Mouse (Mus musculus): Measurements from ENCODE around the gene Lrrc8b. TPM values are rescaled to one million over a fixed set of nuclear protein-coding genes. Genes with fewer than 3 reads are reported as not detected.

Lrrc8b gene
- polyA plus RNA-seq, 1 experiment from 2014 or later, result 3.7 TPM

GRCm38 (mm10) chr5:105484247-105484646 lies 68.7 kb downstream of the Lrrc8b start:
- H3K4me2 ChIP-seq, result no peak overlapping the region
- peaks cover 12% of the 10 kb centered on the region for H3K36me3 ChIP-seq
- 0 out of 2 replicates have a peak, but pooled peaks cover 3% of the 10 kb centered on the region for H3K27me3 ChIP-seq
- no peak overlapping the region for H3K4me3 ChIP-seq (replicated peaks)
- 0 out of 2 replicates have a peak, but pooled peaks cover 3% of the 10 kb centered on the region for H3K9me3 ChIP-seq
- no peaks in the 10 kb centered on the region for H3K4me1 ChIP-seq (replicated peaks)
- no peak overlapping the region for H3K27ac ChIP-seq
- ATAC-seq (ENCODE audit: insufficient number of reproducible peaks, insufficient read depth, low FRiP score, low TSS enrichment, low read depth), result no peak
- no peak overlapping the region for H3K9ac ChIP-seq (replicated peaks)
- WGBS, result 87% methylated on average over 6 of the region's 6 CpGs

GRCm38 (mm10) chr5:105484891-105485290 lies 69.3 kb downstream of the Lrrc8b start:
- Histone ChIP-seq H3K27me3 (0 out of 2 replicates have a peak, but pooled peaks cover 3% of the 10 kb centered on the region), H3K9me3 (0 out of 2 replicates have a peak, but pooled peaks cover 3% of the 10 kb centered on the region), H3K27ac (no peak overlapping the region), H3K4me1 (replicated peaks) (no peaks in the 10 kb centered on the region), H3K36me3 (peaks cover 8% of the 10 kb centered on the region), H3K4me3 (replicated peaks) (no peak overlapping the region), H3K4me2 (no peak overlapping the region), H3K9ac (replicated peaks) (no peak overlapping the region)
- 96% methylated on average over 14 of the region's 14 CpGs for WGBS
- ATAC-seq (ENCODE audit: insufficient number of reproducible peaks, insufficient read depth, low FRiP score, low TSS enrichment, low read depth), result no peak

- no peaks in the 10 kb centered on the region for H3K27me3 ChIP-seq
- no peak overlapping the region for H3K27ac ChIP-seq
- no peaks in the 10 kb centered on the region for H3K9me3 ChIP-seq
- H3K9ac ChIP-seq (replicated peaks), result no peak overlapping the region
- H3K4me3 ChIP-seq (replicated peaks), result no peak overlapping the region
- WGBS, result 86% methylated on average over 5 of the region's 5 CpGs
- H3K4me1 ChIP-seq (replicated peaks), result peaks cover 29% of the 10 kb centered on the region
- no peak for ATAC-seq (ENCODE audit: insufficient number of reproducible peaks, insufficient read depth, low FRiP score, low TSS enrichment, low read depth)
- H3K36me3 ChIP-seq, result no peaks in the 10 kb centered on the region
- no peak overlapping the region for H3K4me2 ChIP-seq
These were observed 74.6 kb downstream of the Lrrc8b start for GRCm38 (mm10) chr5:105490211-105490610.

GRCm38 (mm10) chr5:105491389-105491788 lies 75.8 kb downstream of the Lrrc8b start:
- Histone ChIP-seq H3K4me3 (replicated peaks) (no peak overlapping the region), H3K4me2 (no peak overlapping the region), H3K9me3 (no peaks in the 10 kb centered on the region), H3K27me3 (0 out of 2 replicates have a peak, but pooled peaks cover 6% of the 10 kb centered on the region), H3K4me1 (replicated peaks) (peaks cover 37% of the 10 kb centered on the region), H3K9ac (replicated peaks) (no peak overlapping the region), H3K36me3 (no peaks in the 10 kb centered on the region), H3K27ac (no peak overlapping the region)
- ATAC-seq (ENCODE audit: insufficient number of reproducible peaks, insufficient read depth, low FRiP score, low TSS enrichment, low read depth), result peak; percentile 52; the same call in 1 of the 2 replicates
- 65% methylated on average over 4 of the region's 4 CpGs for WGBS

GRCm38 (mm10) chr5:105492367-105493246 lies 77.0 kb downstream of the Lrrc8b start:
- Histone ChIP-seq H3K27ac (peak overlapping the region; percentile 46; the same call in 1 of the 2 replicates), H3K9me3 (no peaks in the 10 kb centered on the region), H3K4me1 (replicated peaks) (peaks cover 37% of the 10 kb centered on the region), H3K4me3 (replicated peaks) (no peak overlapping the region), H3K4me2 (no peak overlapping the region), H3K27me3 (0 out of 2 replicates have a peak, but pooled peaks cover 11% of the 10 kb centered on the region), H3K9ac (replicated peaks) (no peak overlapping the region), H3K36me3 (no peaks in the 10 kb centered on the region)
- 36% methylated on average over 10 of the region's 10 CpGs for WGBS
- ATAC-seq (ENCODE audit: insufficient number of reproducible peaks, insufficient read depth, low FRiP score, low TSS enrichment, low read depth), result peak; percentile 54; the same call in 1 of the 2 replicates

- H3K27ac ChIP-seq, result peak overlapping the region; percentile 46; the same call in 1 of the 2 replicates
- no peak overlapping the region for H3K4me2 ChIP-seq
- H3K4me1 ChIP-seq (replicated peaks), result peaks cover 44% of the 10 kb centered on the region
- H3K9ac ChIP-seq (replicated peaks), result no peak overlapping the region
- H3K9me3 ChIP-seq, result no peaks in the 10 kb centered on the region
- H3K36me3 ChIP-seq, result no peaks in the 10 kb centered on the region
- no peak overlapping the region for H3K4me3 ChIP-seq (replicated peaks)
- 0 out of 2 replicates have a peak, but pooled peaks cover 11% of the 10 kb centered on the region for H3K27me3 ChIP-seq
- WGBS, result 90% methylated on average over 7 of the region's 7 CpGs
- 0 out of 2 replicates have a peak, but pooled peaks have one; percentile 2 for ATAC-seq (ENCODE audit: insufficient number of reproducible peaks, insufficient read depth, low FRiP score, low TSS enrichment, low read depth)
These were observed 77.8 kb downstream of the Lrrc8b start for GRCm38 (mm10) chr5:105493377-105493776.

GRCm38 (mm10) chr5:105494246-105494917 lies 78.8 kb downstream of the Lrrc8b start:
- no peaks in the 10 kb centered on the region for H3K9me3 ChIP-seq
- peak overlapping the region; percentile 57 for H3K4me2 ChIP-seq
- no peak for ATAC-seq (ENCODE audit: insufficient number of reproducible peaks, insufficient read depth, low FRiP score, low TSS enrichment, low read depth)
- no peak overlapping the region for H3K27ac ChIP-seq
- H3K36me3 ChIP-seq, result no peaks in the 10 kb centered on the region
- WGBS, result 44% methylated on average over 10 of the region's 10 CpGs
- no peak overlapping the region for H3K4me3 ChIP-seq (replicated peaks)
- H3K9ac ChIP-seq (replicated peaks), result no peak overlapping the region
- 0 out of 2 replicates have a peak, but pooled peaks cover 11% of the 10 kb centered on the region for H3K27me3 ChIP-seq
- H3K4me1 ChIP-seq (replicated peaks), result peaks cover 51% of the 10 kb centered on the region

- Histone ChIP-seq H3K9me3 (no peaks in the 10 kb centered on the region), H3K4me2 (peak overlapping the region; percentile 57), H3K9ac (replicated peaks) (peak overlapping the region; percentile 27; the same call in 1 of the 2 replicates), H3K4me1 (replicated peaks) (peaks cover 54% of the 10 kb centered on the region), H3K27ac (no peak overlapping the region), H3K27me3 (0 out of 2 replicates have a peak, but pooled peaks cover 11% of the 10 kb centered on the region), H3K36me3 (no peaks in the 10 kb centered on the region), H3K4me3 (replicated peaks) (peak overlapping the region; percentile 24)
- no peak for ATAC-seq (ENCODE audit: insufficient number of reproducible peaks, insufficient read depth, low FRiP score, low TSS enrichment, low read depth)
- 8% methylated on average over 24 of the region's 24 CpGs for WGBS
These were observed 79.6 kb downstream of the Lrrc8b start for GRCm38 (mm10) chr5:105494918-105495901.

- Histone ChIP-seq H3K4me3 (replicated peaks) (no peak overlapping the region), H3K9ac (replicated peaks) (no peak overlapping the region), H3K36me3 (no peaks in the 10 kb centered on the region), H3K27ac (no peak overlapping the region), H3K27me3 (0 out of 2 replicates have a peak, but pooled peaks cover 11% of the 10 kb centered on the region), H3K9me3 (no peaks in the 10 kb centered on the region), H3K4me1 (replicated peaks) (peaks cover 59% of the 10 kb centered on the region), H3K4me2 (no peak overlapping the region)
- WGBS, result 89% methylated on average over 4 of the region's 4 CpGs
- no peak for ATAC-seq (ENCODE audit: insufficient number of reproducible peaks, insufficient read depth, low FRiP score, low TSS enrichment, low read depth)
These were observed 80.6 kb downstream of the Lrrc8b start for GRCm38 (mm10) chr5:105496133-105496532.

GRCm38 (mm10) chr5:105496586-105496985 lies 81.0 kb downstream of the Lrrc8b start:
- H3K4me2 ChIP-seq, result no peak overlapping the region
- H3K27ac ChIP-seq, result no peak overlapping the region
- no peak for ATAC-seq (ENCODE audit: insufficient number of reproducible peaks, insufficient read depth, low FRiP score, low TSS enrichment, low read depth)
- WGBS, result 85% methylated on average over 7 of the region's 7 CpGs
- H3K27me3 ChIP-seq, result 0 out of 2 replicates have a peak, but pooled peaks cover 11% of the 10 kb centered on the region
- H3K9me3 ChIP-seq, result no peaks in the 10 kb centered on the region
- H3K36me3 ChIP-seq, result no peaks in the 10 kb centered on the region
- H3K4me3 ChIP-seq (replicated peaks), result no peak overlapping the region
- peaks cover 59% of the 10 kb centered on the region for H3K4me1 ChIP-seq (replicated peaks)
- H3K9ac ChIP-seq (replicated peaks), result no peak overlapping the region
